Mouse (Mus musculus) adrenal gland, postnatal 14 days (tissue): ENCODE results near the gene Ppp1ca. TPM values are rescaled to one million over a fixed set of nuclear protein-coding genes. Genes with fewer than 3 reads are reported as not detected.
A peak's percentile ranks its signal among the peaks of the same experiment; 100 is the strongest.

Experiments
- DNase-seq: peaks from one replicate; pipeline ENCODE4 v3.0.0; 2021; ENCODE audit warnings: mixed read lengths
- long read RNA-seq, 2 experiments: library from polyadenylated mRNA; stranded (forward); transcript quantifications; one replicate each; pipeline ENCODE4 v2.0.0; 2021
- total RNA-seq: library from RNA; stranded (reverse); gene quantifications from 2 replicates; pipeline ENCODE4 v1.2.3, GENCODE M21; 2021

Gene Ppp1ca
- 369 and 402 TPM in 2 replicates for total RNA-seq
- long read RNA-seq, experiment 1, transcript Ppp1ca-201 (7 exons, 1,473 nt), result major isoform, 550 of 602 reads
- long read RNA-seq, experiment 1, partial matches to known transcripts, result 30 of 602 reads
- long read RNA-seq, experiment 1, other reads (novel, unspliced or antisense), result 20 of 602 reads
- long read RNA-seq, experiment 2, transcript Ppp1ca-201 (7 exons, 1,473 nt), result major isoform, 442 of 505 reads
- long read RNA-seq, experiment 2, partial matches to known transcripts, result 32 of 505 reads
- long read RNA-seq, experiment 2, other reads (novel, unspliced or antisense), result 30 of 505 reads

GRCm38 (mm10) chr19:4191528-4192250 is at the start of gene Ppp1ca:
TSS of gene Ppp1ca (plus strand) at chr19:4192065.
- peak; percentile 99 for DNase-seq

GRCm38 (mm10) chr19:4142416-4143173 is 49.3 kb upstream of the Ppp1ca start:
- no peak for DNase-seq

GRCm38 (mm10) chr19:4143759-4144268 is 48.1 kb upstream of the Ppp1ca start, which contains the start of gene Cabp4:
TSS of gene Cabp4 (minus strand) at chr19:4144033.
- no peak for DNase-seq

- DNase-seq, result peak; percentile 64
Measured at GRCm38 (mm10) chr19:4144550-4145498, 47.0 kb upstream of the Ppp1ca start.

GRCm38 (mm10) chr19:4145936-4146335 is 45.9 kb upstream of the Ppp1ca start:
- DNase-seq, result no peak

GRCm38 (mm10) chr19:4146366-4147021 is 45.4 kb upstream of the Ppp1ca start:
- DNase-seq, result no peak

GRCm38 (mm10) chr19:4147022-4147405 is 44.9 kb upstream of the Ppp1ca start:
- DNase-seq, result no peak

GRCm38 (mm10) chr19:4147782-4148490 is 43.9 kb upstream of the Ppp1ca start:
- no peak for DNase-seq

- peak; percentile 99 for DNase-seq
Measured at GRCm38 (mm10) chr19:4148491-4148806, 43.4 kb upstream of the Ppp1ca start, which contains the start of gene Coro1b. TSS of gene Coro1b (plus strand) at chr19:4148619.

- no peak for DNase-seq
Measured at GRCm38 (mm10) chr19:4148819-4149218, 43.0 kb upstream of the Ppp1ca start.

GRCm38 (mm10) chr19:4149283-4149682 is 42.6 kb upstream of the Ppp1ca start:
- no peak for DNase-seq

GRCm38 (mm10) chr19:4149764-4150461 is 42.0 kb upstream of the Ppp1ca start:
- DNase-seq, result no peak

GRCm38 (mm10) chr19:4150567-4151487 is 41.0 kb upstream of the Ppp1ca start:
- no peak for DNase-seq

GRCm38 (mm10) chr19:4151488-4151860 is 40.4 kb upstream of the Ppp1ca start:
- no peak for DNase-seq

- DNase-seq, result no peak
Measured at GRCm38 (mm10) chr19:4151898-4152297, 40.0 kb upstream of the Ppp1ca start.

- no peak for DNase-seq
Measured at GRCm38 (mm10) chr19:4152445-4153231, 39.2 kb upstream of the Ppp1ca start.

GRCm38 (mm10) chr19:4153232-4153654 is 38.6 kb upstream of the Ppp1ca start, which contains the start of gene Ptprcap:
TSS of gene Ptprcap (plus strand) at chr19:4153604.
- peak; percentile 67 for DNase-seq
